Mouse (Mus musculus) kidney, postnatal 10 days (tissue): Measurements from ENCODE around the gene Olfr1504.
"Not testable (repeated sequence)": the region's sequence is repeated elsewhere in the genome, so short reads cannot be mapped to it uniquely, and the experiment has no call there.

Experiments
- DNase-seq: peaks from one replicate; pipeline ENCODE4 v3.0.0; 2021; ENCODE audit warnings: mixed read lengths

The Olfr1504 gene

GRCm38 (mm10) chr19:13897828-13898227 is at the start of gene Olfr1504:
Olfr1504 (minus strand) TSS chr19:13897928.
- no peak for DNase-seq

- no peak for DNase-seq
Observed at GRCm38 (mm10) chr19:13913230-13913629, 15.5 kb upstream of the Olfr1504 start, which contains the start of gene Olfr1505. Olfr1505 (plus strand) TSS chr19:13913530.

GRCm38 (mm10) chr19:13861495-13861894 is 36.2 kb downstream of the Olfr1504 start, which contains the start of gene Olfr1502:
Olfr1502 (plus strand) TSS chr19:13861795.
- no peak for DNase-seq

DNA sequence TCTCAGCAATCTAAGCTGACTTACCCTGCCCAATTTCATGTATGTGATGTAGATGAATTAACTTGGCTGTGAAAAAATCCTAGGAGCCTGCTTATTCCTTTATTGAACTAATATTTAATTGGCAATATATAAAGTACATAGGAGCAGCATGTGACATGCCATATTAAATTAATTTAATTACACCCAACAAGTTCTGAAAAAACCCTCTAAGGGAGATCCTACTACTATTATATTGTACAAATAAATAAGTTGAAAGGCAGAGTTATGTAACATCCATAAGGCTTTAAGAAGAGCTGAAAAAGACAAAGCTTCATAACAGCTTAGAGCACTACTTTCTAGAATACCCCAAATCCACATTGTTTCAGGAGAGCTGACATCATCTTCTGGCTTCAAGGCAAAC is 47.1 kb downstream of the Olfr1504 start, which contains the start of gene Olfr1501:
Gene Olfr1501 (minus strand): TSS at position 101 of the 400 bp plus-strand sequence.
- not testable (repeated sequence) for DNase-seq
